In genomic region chr19:36701366-36701765, GRCm38 (mm10) we compare ENCODE assay signal across 14 mouse cellular contexts. TPM values are rescaled to one million over a fixed set of nuclear protein-coding genes. Genes with fewer than 3 reads are reported as not detected.
A peak's percentile ranks its signal among the peaks of the same experiment; 100 is the strongest.
DNase-seq lines count a peak whose midpoint lies in the region; ATAC-seq and TF ChIP-seq lines count a peak whose summit lies in the region.
"Had no signal": no experiment of that assay in that cellular context is flagged by ENCODE, and none has a peak within 500 bp of the region (broad histone marks: within the 10 kb centered on the region; RNA-seq: fewer than 3 reads in every experiment).

No protein-coding gene starts in this region.

- no peak for ATAC-seq in heart, embryonic 16.5 days (replicated peaks; ENCODE audit: extremely low read depth, insufficient read depth, low FRiP score)
- ATAC-seq in lung, embryonic 16.5 days (ENCODE audit: low read depth): peak; percentile 35; the same call in 1 of the 2 replicates
- ATAC-seq in embryonic facial prominence, embryonic 14.5 days (ENCODE audit: low read depth): no peak
- ATAC-seq in stomach, embryonic 14.5 days (ENCODE audit: insufficient number of reproducible peaks, insufficient read depth, low FRiP score, low read depth): no peak

- no peaks in the 10 kb centered on the region for H3K27me3 ChIP-seq in heart, embryonic 16.5 days (ENCODE audit: control insufficient read depth, insufficient read depth, low read length)
- no peaks in the 10 kb centered on the region for H3K27me3 ChIP-seq in lung, embryonic 16.5 days (ENCODE audit: control insufficient read depth, insufficient read depth, low read depth, low read length)
- H3K27me3 ChIP-seq in embryonic facial prominence, embryonic 14.5 days (replicated peaks; ENCODE audit: control insufficient read depth, insufficient read depth, low read length): no peaks in the 10 kb centered on the region
- no peaks in the 10 kb centered on the region for H3K27me3 ChIP-seq in stomach, embryonic 14.5 days (ENCODE audit: control insufficient read depth, insufficient read depth, low read length)
- H3K27me3 ChIP-seq in thymus, adult 2 months (ENCODE audit: control insufficient read depth, insufficient read depth, low read length): no peaks in the 10 kb centered on the region
- H3K27me3 ChIP-seq: hindbrain, embryonic 13.5 days; limb, embryonic 13.5 days had no signal

- TF ChIP-seq CTCF in lung, adult 2 months (IDR thresholded peaks at IDR 0.05; ENCODE audit: insufficient read depth, low read length): no peak
- no peak for TF ChIP-seq CTCF in thymus, adult 2 months (IDR thresholded peaks at IDR 0.05; ENCODE audit: borderline replicate concordance, control insufficient read depth, extremely low read depth, insufficient read depth, low read length, poor library complexity)

- intact Hi-C loops in heart, postnatal 14 days (cut with DNase I): no loop called here

- H3K4me3 ChIP-seq in heart, embryonic 16.5 days (ENCODE audit: low read length): no peak overlapping the region
- H3K4me3 ChIP-seq in lung, embryonic 16.5 days (ENCODE audit: low read length): no peak overlapping the region
- H3K4me3 ChIP-seq in lung, adult 2 months (replicated peaks; ENCODE audit: extremely low read depth, low read depth, low read length): no peak overlapping the region
- H3K4me3 ChIP-seq in embryonic facial prominence, embryonic 14.5 days (ENCODE audit: low read depth, low read length): no peak overlapping the region
- no peak overlapping the region for H3K4me3 ChIP-seq in stomach, embryonic 14.5 days (ENCODE audit: low read depth, low read length)
- H3K4me3 ChIP-seq in thymus, adult 2 months (ENCODE audit: control insufficient read depth, insufficient read depth, low read length): no peak overlapping the region
- H3K4me3 ChIP-seq: hindbrain, embryonic 13.5 days; limb, embryonic 13.5 days had no signal

- no peak overlapping the region for H3K4me2 ChIP-seq in heart, embryonic 16.5 days (ENCODE audit: low read depth, low read length)
- no peak overlapping the region for H3K4me2 ChIP-seq in lung, embryonic 16.5 days (ENCODE audit: low read depth, low read length)
- no peak overlapping the region for H3K4me2 ChIP-seq in embryonic facial prominence, embryonic 14.5 days (ENCODE audit: low read depth, low read length)
- no peak overlapping the region for H3K4me2 ChIP-seq in stomach, embryonic 14.5 days (replicated peaks; ENCODE audit: low read depth, low read length)
- H3K4me2 ChIP-seq: hindbrain, embryonic 13.5 days; limb, embryonic 13.5 days had no signal

- H3K9me3 ChIP-seq in heart, embryonic 16.5 days (replicated peaks; ENCODE audit: control insufficient read depth, low read length): peaks cover 6% of the 10 kb centered on the region
- H3K9me3 ChIP-seq in lung, embryonic 16.5 days (ENCODE audit: control insufficient read depth, low read length): no peaks in the 10 kb centered on the region
- no peaks in the 10 kb centered on the region; the same call in 1 of the 2 replicates for H3K9me3 ChIP-seq in embryonic facial prominence, embryonic 14.5 days (ENCODE audit: control insufficient read depth, low read length)
- H3K9me3 ChIP-seq in stomach, embryonic 14.5 days (ENCODE audit: control insufficient read depth, low read depth, low read length): no peaks in the 10 kb centered on the region

- WGBS in heart, embryonic 16.5 days: 59% methylated on average over 3 of the region's 3 CpGs
- WGBS in lung, embryonic 16.5 days: 43% methylated on average over 3 of the region's 3 CpGs
- WGBS in lung, adult 2 months: 50% methylated on average over 3 of the region's 3 CpGs
- 43% methylated on average over 3 of the region's 3 CpGs for WGBS in embryonic facial prominence, embryonic 14.5 days
- 33% methylated on average over 3 of the region's 3 CpGs for WGBS in stomach, embryonic 14.5 days
- WGBS in thymus, adult 2 months: 85% methylated on average over 3 of the region's 3 CpGs

- H3K4me1 ChIP-seq in heart, embryonic 16.5 days (ENCODE audit: control insufficient read depth, insufficient read depth, low read length): peaks cover 47% of the 10 kb centered on the region
- peaks cover 53% of the 10 kb centered on the region for H3K4me1 ChIP-seq in lung, embryonic 16.5 days (replicated peaks; ENCODE audit: control insufficient read depth, insufficient read depth, low read length)
- H3K4me1 ChIP-seq in lung, adult 2 months (ENCODE audit: control insufficient read depth, insufficient read depth, low read length): peaks cover 8% of the 10 kb centered on the region
- H3K4me1 ChIP-seq in embryonic facial prominence, embryonic 14.5 days (ENCODE audit: control insufficient read depth, insufficient read depth, low read length): peaks cover 26% of the 10 kb centered on the region
- H3K4me1 ChIP-seq in stomach, embryonic 14.5 days (ENCODE audit: control insufficient read depth, insufficient read depth, low read length): peaks cover 35% of the 10 kb centered on the region
- H3K4me1 ChIP-seq in thymus, adult 2 months (replicated peaks; ENCODE audit: control insufficient read depth, insufficient read depth, low read length): no peaks in the 10 kb centered on the region

- H3K36me3 ChIP-seq in heart, embryonic 16.5 days (ENCODE audit: control insufficient read depth, insufficient read depth): no peaks in the 10 kb centered on the region
- no peaks in the 10 kb centered on the region for H3K36me3 ChIP-seq in lung, embryonic 16.5 days (ENCODE audit: control insufficient read depth, insufficient read depth, low read length)
- no peaks in the 10 kb centered on the region for H3K36me3 ChIP-seq in embryonic facial prominence, embryonic 14.5 days (ENCODE audit: control insufficient read depth, insufficient read depth, low read length)
- H3K36me3 ChIP-seq in stomach, embryonic 14.5 days (ENCODE audit: control insufficient read depth, insufficient read depth, low read length): no peaks in the 10 kb centered on the region
- no peaks in the 10 kb centered on the region for H3K36me3 ChIP-seq in thymus, adult 2 months (ENCODE audit: control insufficient read depth, insufficient read depth, low read length)
- H3K36me3 ChIP-seq: hindbrain, embryonic 13.5 days; limb, embryonic 13.5 days had no signal

- peak overlapping the region; percentile 13; the same call in 1 of the 2 replicates for H3K27ac ChIP-seq in heart, embryonic 16.5 days (ENCODE audit: low read length)
- peak overlapping the region; percentile 94 for H3K27ac ChIP-seq in lung, embryonic 16.5 days (ENCODE audit: low read length)
- peak overlapping the region; percentile 64 for H3K27ac ChIP-seq in embryonic facial prominence, embryonic 14.5 days (replicated peaks; ENCODE audit: low read depth, low read length)
- H3K27ac ChIP-seq in stomach, embryonic 14.5 days (ENCODE audit: low read length): peak overlapping the region; percentile 80; the same call in 1 of the 2 replicates
- no peak overlapping the region for H3K27ac ChIP-seq in thymus, adult 2 months (ENCODE audit: control insufficient read depth, insufficient read depth, low read length)
- H3K27ac ChIP-seq: hindbrain, embryonic 13.5 days; kidney, postnatal 0 days; limb, embryonic 13.5 days had no signal

- H3K9ac ChIP-seq in heart, embryonic 16.5 days (ENCODE audit: low read length): no peak overlapping the region
- H3K9ac ChIP-seq in lung, embryonic 16.5 days (ENCODE audit: low read length): no peak overlapping the region
- no peak overlapping the region for H3K9ac ChIP-seq in embryonic facial prominence, embryonic 14.5 days (ENCODE audit: low read depth, low read length)
- no peak overlapping the region for H3K9ac ChIP-seq in stomach, embryonic 14.5 days (replicated peaks; ENCODE audit: low read depth, low read length)
- H3K9ac ChIP-seq: hindbrain, embryonic 13.5 days; limb, embryonic 13.5 days had no signal

- no peak for DNase-seq in heart, postnatal 14 days
- no peak for DNase-seq in lung, adult 2 months
- DNase-seq in embryonic facial prominence, embryonic 14.5 days (ENCODE audit: low spot score): peak; percentile 81
- DNase-seq in cerebellum, postnatal 10 days: no peak
- DNase-seq in thymus, adult 2 months: no peak
- DNase-seq: cerebellum, adult 9-11 months; spleen, adult 18-20 months had no signal

- no peak for TF ChIP-seq POLR2A in lung, adult 2 months (IDR thresholded peaks at IDR 0.05; ENCODE audit: borderline replicate concordance, extremely low read depth, low read depth, low read length)
- no peak for TF ChIP-seq POLR2A in thymus, adult 2 months (IDR thresholded peaks at IDR 0.05; ENCODE audit: control insufficient read depth, extremely low read depth, insufficient read depth, low read length, poor library complexity)

RNA-seq across cellular contexts. Expression of gene Ppp1r3c, which starts 35.1 kb away (rescaled TPM):
- 105 and 117 TPM in 2 replicates for polyA plus RNA-seq in heart, embryonic 16.5 days (2015; fragmentation: Nextera tagmentation; extraction: Ambion mirVana)
- total RNA-seq in heart, postnatal 14 days (2021): 10 to 100 TPM; 91.5 to 98.3 TPM
- polyA plus RNA-seq in lung, embryonic 16.5 days (2015; fragmentation: Nextera tagmentation; extraction: Ambion mirVana): 97.2 and 105 TPM in 2 replicates
- polyA plus RNA-seq in lung, adult 2 months (2012; rRNA removed): 5.4 and 9.8 TPM in 2 replicates
- 20.9 and 23.7 TPM in 2 replicates for polyA plus RNA-seq in embryonic facial prominence, embryonic 14.5 days (2014; fragmentation: Nextera tagmentation; extraction: Ambion mirVana)
- polyA plus RNA-seq in stomach, embryonic 14.5 days (2014; fragmentation: Nextera tagmentation; extraction: Ambion mirVana): 21.9 and 29.8 TPM in 2 replicates
- 1.9 and 2.8 TPM in 2 replicates for polyA plus RNA-seq in thymus, adult 2 months (2012; rRNA removed)
- total RNA-seq: megakaryocyte progenitor cell, adult 5-6 weeks had no signal
